Mouse (Mus musculus): ENCODE results near the gene Ubxn7.

DNA sequence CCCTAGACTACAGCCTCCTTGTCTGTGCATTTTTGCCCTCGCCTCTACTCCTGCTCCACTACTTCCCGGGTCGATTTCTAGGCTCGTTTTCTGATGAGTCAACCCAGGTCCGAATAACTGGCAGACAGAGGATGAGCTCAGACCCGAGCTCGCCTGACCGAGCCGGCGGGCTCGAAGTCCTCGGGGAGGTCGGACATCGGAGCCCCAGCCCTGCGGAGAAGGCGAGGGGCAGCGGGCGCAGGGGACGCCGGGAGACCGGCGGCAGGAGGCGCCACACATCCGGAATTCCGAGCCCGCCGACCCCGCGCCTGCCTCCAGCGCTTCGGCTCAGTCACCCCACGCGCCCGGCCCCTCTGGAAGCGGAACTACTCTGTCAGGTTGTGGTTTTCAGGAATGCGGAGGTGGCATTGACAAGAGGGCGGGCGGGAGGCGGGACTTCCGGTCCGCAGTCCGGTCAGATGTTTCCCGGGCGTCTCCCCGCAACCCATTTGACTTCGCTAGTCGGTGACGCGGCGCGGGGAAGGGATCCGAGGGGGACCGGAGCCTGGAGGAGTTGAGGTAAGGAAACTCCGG lies 98.5 kb downstream of the Ubxn7 start, which contains the start of gene Pcyt1a:
- TF ChIP-seq CTCF (IDR thresholded peaks at IDR 0.05; ENCODE audit: low read depth) (peak; percentile 30), EP300 (IDR thresholded peaks at IDR 0.05; ENCODE audit: low read depth) (peak; percentile 46)

Measured in heart, postnatal 0 days (tissue).